In the genomic region with DNA sequence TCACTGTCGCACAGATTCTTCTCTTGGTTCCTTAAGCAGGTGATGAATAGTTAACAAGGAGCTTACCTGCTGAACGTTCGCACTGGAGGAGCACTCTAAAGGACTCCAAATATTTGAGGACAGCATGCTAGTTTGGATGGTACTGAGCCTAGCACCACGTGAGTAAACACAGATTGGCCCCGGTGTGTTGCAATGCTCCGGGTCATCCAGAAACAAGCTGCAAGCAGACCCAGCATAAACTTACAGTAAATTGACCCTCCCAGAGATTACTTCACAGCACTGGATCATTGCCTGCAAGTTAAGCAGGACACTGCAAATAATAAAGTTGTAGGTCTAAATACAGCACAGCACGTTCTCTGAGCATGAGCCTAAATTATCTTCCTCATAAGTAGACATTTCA, we compare ENCODE assay signal across 10 mouse cellular contexts. TPM values are rescaled to one million over a fixed set of nuclear protein-coding genes. Genes with fewer than 3 reads are reported as not detected.
DNase-seq lines count a peak whose midpoint lies in the region; ATAC-seq and TF ChIP-seq lines count a peak whose summit lies in the region.
"Had no signal": no experiment of that assay in that cellular context is flagged by ENCODE, and none has a peak within 500 bp of the region (broad histone marks: within the 10 kb centered on the region; RNA-seq: fewer than 3 reads in every experiment).

No protein-coding gene starts in this region.

- H3K9me3 ChIP-seq in heart, embryonic 12.5 days (replicated peaks): no peaks in the 10 kb centered on the region
- no peaks in the 10 kb centered on the region for H3K9me3 ChIP-seq in lung, postnatal 0 days (ENCODE audit: low read length)
- no peaks in the 10 kb centered on the region for H3K9me3 ChIP-seq in neural tube, embryonic 15.5 days (replicated peaks)
- H3K9me3 ChIP-seq in midbrain, embryonic 10.5 days (replicated peaks): no peaks in the 10 kb centered on the region

- H3K4me3 ChIP-seq in heart, embryonic 12.5 days: no peak overlapping the region
- H3K4me3 ChIP-seq in lung, postnatal 0 days (ENCODE audit: low read depth, low read length): no peak overlapping the region
- H3K4me3 ChIP-seq in neural tube, embryonic 15.5 days (replicated peaks): no peak overlapping the region
- H3K4me3 ChIP-seq in midbrain, embryonic 10.5 days: no peak overlapping the region

- intact Hi-C loops in heart, postnatal 10 days (cut with DNase I): loop anchor here (10.0 kb wide), 1 partner anchor 295 kb away; no protein-coding TSS in a partner anchor

- peaks cover 14% of the 10 kb centered on the region for H3K27me3 ChIP-seq in heart, embryonic 12.5 days (replicated peaks)
- no peaks in the 10 kb centered on the region for H3K27me3 ChIP-seq in lung, postnatal 0 days (replicated peaks; ENCODE audit: insufficient read depth, low read length)
- H3K27me3 ChIP-seq in neural tube, embryonic 15.5 days (replicated peaks): no peaks in the 10 kb centered on the region
- H3K27me3 ChIP-seq in midbrain, embryonic 10.5 days (ENCODE audit: low read depth, poor library complexity, severe bottlenecking): 0 out of 2 replicates have a peak, but pooled peaks cover 7% of the 10 kb centered on the region

- H3K9ac ChIP-seq in heart, embryonic 12.5 days: no peak overlapping the region
- no peak overlapping the region for H3K9ac ChIP-seq in lung, postnatal 0 days (replicated peaks; ENCODE audit: low read depth)
- no peak overlapping the region for H3K9ac ChIP-seq in neural tube, embryonic 15.5 days (replicated peaks)

- no peak for ATAC-seq in heart, embryonic 12.5 days (ENCODE audit: insufficient number of reproducible peaks, low FRiP score)
- peak; percentile 94 for ATAC-seq in lung, postnatal 0 days
- no peak for ATAC-seq in neural tube, embryonic 15.5 days (ENCODE audit: low FRiP score)

- 75% methylated on average over 7 of the region's 7 CpGs for WGBS in heart, embryonic 12.5 days
- 30% methylated on average over 7 of the region's 7 CpGs for WGBS in lung, postnatal 0 days
- 81% methylated on average over 7 of the region's 7 CpGs for WGBS in neural tube, embryonic 15.5 days
- WGBS in midbrain, embryonic 10.5 days: 88% methylated on average over 7 of the region's 7 CpGs

- DNase-seq in heart, adult 9 months (ENCODE audit: low spot score in 2 of 2): peak; percentile 38 to 50
- peak; percentile 65 for DNase-seq in brain, adult 2 months (ENCODE audit: low read depth, low spot score)
- DNase-seq in heart, postnatal 10 days: peak; percentile 14 to 22
- peak; percentile 95 for DNase-seq in lung, postnatal 0 days (ENCODE audit: low spot score)
- DNase-seq in midbrain, embryonic 10.5 days (ENCODE audit: low spot score): no peak
- DNase-seq in left cerebral cortex, adult 8-10 months (ENCODE audit: low spot score in 2 of 2): no peak

- peak; percentile 94 for TF ChIP-seq EP300 in lung, postnatal 0 days (IDR thresholded peaks at IDR 0.05)

- no peaks in the 10 kb centered on the region for H3K36me3 ChIP-seq in heart, embryonic 12.5 days
- H3K36me3 ChIP-seq in lung, postnatal 0 days (ENCODE audit: insufficient read depth, low read length): no peaks in the 10 kb centered on the region
- H3K36me3 ChIP-seq in neural tube, embryonic 15.5 days: no peaks in the 10 kb centered on the region
- no peaks in the 10 kb centered on the region for H3K36me3 ChIP-seq in midbrain, embryonic 10.5 days

- no peak overlapping the region for H3K27ac ChIP-seq in heart, embryonic 12.5 days (ENCODE audit: poor library complexity, severe bottlenecking)
- 0 out of 2 replicates have a peak overlapping the region, but pooled peaks have one; percentile 4 for H3K27ac ChIP-seq in lung, postnatal 0 days (ENCODE audit: low read length)
- no peak overlapping the region for H3K27ac ChIP-seq in neural tube, embryonic 15.5 days (replicated peaks)
- H3K27ac ChIP-seq in midbrain, embryonic 10.5 days (replicated peaks): no peak overlapping the region
- H3K27ac ChIP-seq: kidney, postnatal 0 days had no signal

- H3K4me2 ChIP-seq in heart, embryonic 12.5 days: no peak overlapping the region
- H3K4me2 ChIP-seq in lung, postnatal 0 days (replicated peaks; ENCODE audit: low read depth, low read length): no peak overlapping the region
- H3K4me2 ChIP-seq in neural tube, embryonic 15.5 days: no peak overlapping the region

- H3K4me1 ChIP-seq in heart, embryonic 12.5 days (replicated peaks): 0 out of 2 replicates have a peak, but pooled peaks cover 2% of the 10 kb centered on the region
- H3K4me1 ChIP-seq in lung, postnatal 0 days (ENCODE audit: insufficient read depth, low read depth, low read length): peaks cover 29% of the 10 kb centered on the region
- H3K4me1 ChIP-seq in neural tube, embryonic 15.5 days: no peaks in the 10 kb centered on the region
- no peaks in the 10 kb centered on the region for H3K4me1 ChIP-seq in midbrain, embryonic 10.5 days

- TF ChIP-seq CTCF in lung, postnatal 0 days (IDR thresholded peaks at IDR 0.05): no peak

RNA-seq across cellular contexts. Expression of gene Saa3, which starts 4.0 kb away (rescaled TPM):
- 0.20 TPM in 1 of 2 replicates, not detected in the other for polyA plus RNA-seq in heart, embryonic 12.5 days (2016; fragmentation: Nextera tagmentation; extraction: Ambion mirVana)
- total RNA-seq in heart, postnatal 10 days (2021): not detected
- polyA plus RNA-seq in lung, postnatal 0 days (2015; fragmentation: Nextera tagmentation; extraction: Ambion mirVana): 34.2 and 98.7 TPM in 2 replicates
- polyA plus RNA-seq in neural tube, embryonic 15.5 days (2015; fragmentation: Nextera tagmentation; extraction: Ambion mirVana): 0.29 and 0.51 TPM in 2 replicates
- not detected in 2 replicates for polyA plus RNA-seq in midbrain, embryonic 10.5 days (2016; fragmentation: Nextera tagmentation; extraction: Ambion mirVana)
- total RNA-seq in left cerebral cortex, adult 8-10 months (2022): under 1 TPM in 1 of 4 experiments, not detected in 3; 0.40 TPM

RNA-seq across cellular contexts. Expression of gene Saal1, which starts 9.0 kb away (rescaled TPM):
- polyA plus RNA-seq in heart, embryonic 12.5 days (2016; fragmentation: Nextera tagmentation; extraction: Ambion mirVana): 16.2 and 16.5 TPM in 2 replicates
- total RNA-seq in heart, postnatal 10 days (2021): 1 to 10 TPM; 5.0 to 5.9 TPM
- 9.5 and 11.1 TPM in 2 replicates for polyA plus RNA-seq in lung, postnatal 0 days (2015; fragmentation: Nextera tagmentation; extraction: Ambion mirVana)
- 12.7 and 17.3 TPM in 2 replicates for polyA plus RNA-seq in neural tube, embryonic 15.5 days (2015; fragmentation: Nextera tagmentation; extraction: Ambion mirVana)
- polyA plus RNA-seq in midbrain, embryonic 10.5 days (2016; fragmentation: Nextera tagmentation; extraction: Ambion mirVana): 41.7 and 46.6 TPM in 2 replicates
- 1 to 10 TPM; 7.4 to 9.9 (median 8.8) TPM for total RNA-seq in left cerebral cortex, adult 8-10 months (2022)

RNA-seq across cellular contexts. Expression of gene Saa4, which starts 12.9 kb away (rescaled TPM):
- polyA plus RNA-seq in heart, embryonic 12.5 days (2016; fragmentation: Nextera tagmentation; extraction: Ambion mirVana): not detected in 2 replicates
- total RNA-seq in heart, postnatal 10 days (2021): not detected
- polyA plus RNA-seq in lung, postnatal 0 days (2015; fragmentation: Nextera tagmentation; extraction: Ambion mirVana): not detected in 2 replicates
- polyA plus RNA-seq in neural tube, embryonic 15.5 days (2015; fragmentation: Nextera tagmentation; extraction: Ambion mirVana): not detected in 2 replicates
- not detected in 2 replicates for polyA plus RNA-seq in midbrain, embryonic 10.5 days (2016; fragmentation: Nextera tagmentation; extraction: Ambion mirVana)
- not detected for total RNA-seq in left cerebral cortex, adult 8-10 months (2022)
- total RNA-seq: megakaryocyte, adult 5-6 weeks had no signal
- polyA plus RNA-seq: kidney, postnatal 0 days had no signal

RNA-seq across cellular contexts. Expression of gene Saa1, which starts 23.3 kb away (rescaled TPM):
- not detected in 2 replicates for polyA plus RNA-seq in heart, embryonic 12.5 days (2016; fragmentation: Nextera tagmentation; extraction: Ambion mirVana)
- total RNA-seq in heart, postnatal 10 days (2021): not detected
- polyA plus RNA-seq in lung, postnatal 0 days (2015; fragmentation: Nextera tagmentation; extraction: Ambion mirVana): 0.65 and 0.69 TPM in 2 replicates
- 0.45 and 0.65 TPM in 2 replicates for polyA plus RNA-seq in neural tube, embryonic 15.5 days (2015; fragmentation: Nextera tagmentation; extraction: Ambion mirVana)
- 0.21 TPM in 1 of 2 replicates, not detected in the other for polyA plus RNA-seq in midbrain, embryonic 10.5 days (2016; fragmentation: Nextera tagmentation; extraction: Ambion mirVana)
- not detected for total RNA-seq in left cerebral cortex, adult 8-10 months (2022)
- total RNA-seq: megakaryocyte, adult 5-6 weeks had no signal

RNA-seq across cellular contexts. Expression of gene Saa2, which starts 32.1 kb away (rescaled TPM):
- not detected in 2 replicates for polyA plus RNA-seq in heart, embryonic 12.5 days (2016; fragmentation: Nextera tagmentation; extraction: Ambion mirVana)
- total RNA-seq in heart, postnatal 10 days (2021): not detected
- 1.0 TPM in 1 of 2 replicates, not detected in the other for polyA plus RNA-seq in lung, postnatal 0 days (2015; fragmentation: Nextera tagmentation; extraction: Ambion mirVana)
- polyA plus RNA-seq in neural tube, embryonic 15.5 days (2015; fragmentation: Nextera tagmentation; extraction: Ambion mirVana): 0.24 TPM in 1 of 2 replicates, not detected in the other
- 0.19 TPM in 1 of 2 replicates, not detected in the other for polyA plus RNA-seq in midbrain, embryonic 10.5 days (2016; fragmentation: Nextera tagmentation; extraction: Ambion mirVana)
- not detected for total RNA-seq in left cerebral cortex, adult 8-10 months (2022)
- total RNA-seq: megakaryocyte, adult 5-6 weeks had no signal

Comparison
In these comparisons a context has a peak if more than half of its experiments do, and no peak if none do; other contexts are left out.
1. DNase-seq: peak in heart, adult 9 months (2 of 2), brain, adult 2 months (single experiment), heart, postnatal 10 days (2 of 2) and lung, postnatal 0 days (single experiment); none in midbrain, embryonic 10.5 days (single experiment) and left cerebral cortex, adult 8-10 months (0 of 2).
2. RNA of gene Saa3, which starts 4.0 kb away (polyA plus RNA-seq): 34.2 to 98.7 TPM in lung, postnatal 0 days; 0.29 to 0.51 TPM in neural tube, embryonic 15.5 days, 0.20 TPM in heart, embryonic 12.5 days and not detected in midbrain, embryonic 10.5 days; every median in the first group is over 10 times any median in the second.